Mouse (Mus musculus) MEL (cell line): ENCODE measurements around the gene Sec63. TPM values are rescaled to one million over a fixed set of nuclear protein-coding genes. Genes with fewer than 3 reads are reported as not detected.

Experiments used
- DNase-seq: peaks from one replicate; pipeline ENCODE4 v3.0.0; 2011; ENCODE audit warnings: low read depth, low spot score
- H3K27ac ChIP-seq: 2 replicates; pipeline ENCODE4 v1.5.1; 2012; ENCODE audit warnings: low read depth, mild to moderate bottlenecking, control low read depth, low read length, moderate library complexity; ENCODE audit not compliant: control insufficient read depth
- H3K27me3 ChIP-seq, 2 experiments: fragments of 150-350 bp in 1 of 2; sonication (generic) in 1 of 2; 2 replicates each; pipeline ENCODE4 v1.6.1; 2012; ENCODE audit warnings: low read length in 2 of 2, mild to moderate bottlenecking in 2 of 2, improper control_type of control experiment in 1 of 2, moderate library complexity in 1 of 2; ENCODE audit not compliant: insufficient read depth in 2 of 2, control insufficient read depth in 1 of 2
- H3K36me3 ChIP-seq, 2 experiments: 2 replicates each; pipeline ENCODE4 v1.6.1; 2012 to 2014; ENCODE audit warnings: low read length in 2 of 2, improper control_type of control experiment in 1 of 2, inconsistent platforms in 1 of 2, mild to moderate bottlenecking in 1 of 2; ENCODE audit not compliant: insufficient read depth in 2 of 2, control insufficient read depth in 1 of 2
- H3K4me1 ChIP-seq, 2 experiments: fragments of 150-350 bp in 1 of 2; sonication (generic) in 1 of 2; 2 replicates each; pipeline ENCODE4 v1.6.1; 2012; ENCODE audit warnings: low read length in 2 of 2, improper control_type of control experiment in 1 of 2, mild to moderate bottlenecking in 1 of 2; ENCODE audit not compliant: insufficient read depth in 2 of 2, control insufficient read depth in 1 of 2
- H3K4me3 ChIP-seq, 2 experiments: fragments of 150-350 bp in 1 of 2; sonication (generic) in 1 of 2; 2 replicates each; pipeline ENCODE4 v1.5.1; 2012; ENCODE audit warnings: low read depth in 2 of 2, low read length in 2 of 2, mild to moderate bottlenecking in 2 of 2, moderate library complexity in 2 of 2, control low read depth in 1 of 2, improper control_type of control experiment in 1 of 2; ENCODE audit not compliant: control insufficient read depth in 1 of 2, insufficient read depth in 1 of 2
- H3K79me2 ChIP-seq: 2 replicates; pipeline ENCODE4 v1.6.1; 2012; ENCODE audit warnings: mild to moderate bottlenecking, low read length, moderate library complexity; ENCODE audit not compliant: control insufficient read depth, poor library complexity, insufficient read depth
- H3K9ac ChIP-seq: 2 replicates; pipeline ENCODE4 v1.6.1; 2012; ENCODE audit warnings: low read depth, mild to moderate bottlenecking, control low read depth, low read length, moderate library complexity; ENCODE audit not compliant: control insufficient read depth, poor library complexity, severe bottlenecking
- H3K9me3 ChIP-seq: fragments of 150-350 bp; sonication (generic); replicated peaks from 2 replicates; pipeline ENCODE4 v1.6.1; 2012; ENCODE audit warnings: mild to moderate bottlenecking, low read length, improper control_type of control experiment, moderate library complexity; ENCODE audit not compliant: insufficient read depth
- BHLHE40 ChIP-seq: IDR thresholded peaks from 2 replicates; pipeline ENCODE4 v1.6.1; 2012; ENCODE audit warnings: low read depth, mild to moderate bottlenecking, inconsistent platforms, low read length, improper control_type of control experiment, borderline replicate concordance
- CHD2 ChIP-seq: IDR thresholded peaks from 2 replicates; pipeline ENCODE4 v1.6.1; 2011; ENCODE audit warnings: low read length, improper control_type of control experiment
- E2F4 ChIP-seq: IDR thresholded peaks from 2 replicates; pipeline ENCODE4 v1.6.1; 2011; ENCODE audit warnings: low read depth, low read length, improper control_type of control experiment, borderline replicate concordance
- ELF1 ChIP-seq: IDR thresholded peaks from 2 replicates; pipeline ENCODE4 v1.6.1; 2014; ENCODE audit warnings: low read depth, mild to moderate bottlenecking, inconsistent platforms, low read length, improper control_type of control experiment, moderate library complexity
- EP300 ChIP-seq, 2 experiments: IDR thresholded peaks; 2 replicates each; pipeline ENCODE4 v1.6.1; 2011; ENCODE audit warnings: improper control_type of control experiment in 2 of 2, low read length in 2 of 2, low read depth in 1 of 2, mild to moderate bottlenecking in 1 of 2
- GATA1 ChIP-seq: IDR thresholded peaks from 2 replicates; pipeline ENCODE4 v1.6.1; 2011; ENCODE audit warnings: low read depth, low read length, improper control_type of control experiment
- HCFC1 ChIP-seq: IDR thresholded peaks from 2 replicates; pipeline ENCODE4 v1.6.1; 2012; ENCODE audit warnings: low read depth, mild to moderate bottlenecking, inconsistent platforms, low read length, improper control_type of control experiment, moderate library complexity
- JUND ChIP-seq: IDR thresholded peaks from 2 replicates; pipeline ENCODE4 v1.6.1; 2011; ENCODE audit warnings: low read depth, mild to moderate bottlenecking, improper control_type of control experiment, low read length
- MAFK ChIP-seq: IDR thresholded peaks from 2 replicates; pipeline ENCODE4 v1.6.1; 2011; ENCODE audit warnings: low read depth, mild to moderate bottlenecking, low read length, improper control_type of control experiment, borderline replicate concordance
- MAZ ChIP-seq: IDR thresholded peaks from 2 replicates; pipeline ENCODE4 v1.6.1; 2012; ENCODE audit warnings: low read depth, mild to moderate bottlenecking, inconsistent platforms, low read length, improper control_type of control experiment
- MYC ChIP-seq: IDR thresholded peaks from 2 replicates; pipeline ENCODE4 v1.6.1; 2011; ENCODE audit warnings: low read depth, mild to moderate bottlenecking, low read length, improper control_type of control experiment, moderate library complexity
- NELFE ChIP-seq: IDR thresholded peaks from 2 replicates; pipeline ENCODE4 v1.6.1; 2011; ENCODE audit warnings: low read depth, low read length, improper control_type of control experiment
- NRF1 ChIP-seq: IDR thresholded peaks from 2 replicates; pipeline ENCODE4 v1.6.1; 2014; ENCODE audit warnings: low read depth, mild to moderate bottlenecking, inconsistent platforms, low read length, improper control_type of control experiment, moderate library complexity; ENCODE audit not compliant: poor library complexity, insufficient read depth, severe bottlenecking
- POLR2AphosphoS2 ChIP-seq: IDR thresholded peaks from 2 replicates; pipeline ENCODE4 v1.6.1; 2011; ENCODE audit warnings: low read length, improper control_type of control experiment
- POLR2AphosphoS5 ChIP-seq: IDR thresholded peaks from 2 replicates; pipeline ENCODE4 v1.6.1; 2012; ENCODE audit warnings: low read depth, borderline replicate concordance, mild to moderate bottlenecking, inconsistent platforms, low read length, moderate library complexity, mixed read lengths
- SMC3 ChIP-seq: IDR thresholded peaks from 2 replicates; pipeline ENCODE4 v1.6.1; 2011; ENCODE audit warnings: low read depth, low read length, improper control_type of control experiment
- TAL1 ChIP-seq: IDR thresholded peaks from 2 replicates; pipeline ENCODE4 v1.6.1; 2012; ENCODE audit warnings: mild to moderate bottlenecking, inconsistent platforms, low read length, moderate library complexity, mixed read lengths
- TBP ChIP-seq: IDR thresholded peaks from 2 replicates; pipeline ENCODE4 v1.8.0; 2011; ENCODE audit warnings: low read depth, low read length, improper control_type of control experiment
- USF1 ChIP-seq: IDR thresholded peaks from 2 replicates; pipeline ENCODE4 v1.6.1; 2014; ENCODE audit warnings: low read depth, mild to moderate bottlenecking, inconsistent platforms, low read length, improper control_type of control experiment, moderate library complexity
- ZC3H11A ChIP-seq: IDR thresholded peaks from 2 replicates; pipeline ENCODE4 v1.6.1; 2012; ENCODE audit warnings: low read depth, mild to moderate bottlenecking, inconsistent platforms, low read length, improper control_type of control experiment
- ZKSCAN1 ChIP-seq: IDR thresholded peaks from 2 replicates; pipeline ENCODE4 v1.6.1; 2012; ENCODE audit warnings: low read depth, mild to moderate bottlenecking, inconsistent platforms, low read length, improper control_type of control experiment, moderate library complexity
- ZNF384 ChIP-seq: IDR thresholded peaks from 2 replicates; pipeline ENCODE4 v1.6.1; 2012; ENCODE audit warnings: low read depth, mild to moderate bottlenecking, inconsistent platforms, low read length, improper control_type of control experiment
- polyA plus RNA-seq, 2 experiments: library from polyadenylated mRNA; stranded (reverse) in 1 of 2; unstranded in 1 of 2; fragments of >175 nt in 1 of 2; fragments of >200 nt in 1 of 2; gene quantifications; 2 replicates each; pipeline versions ENCODE4 v1.2.1 to v1.2.4; 2012; ENCODE audit warnings: low replicate concordance in 2 of 2, low read depth in 1 of 2; ENCODE audit not compliant: insufficient read length in 2 of 2, insufficient read depth in 1 of 2, missing spikeins in 1 of 2
- total RNA-seq: library from RNA; depleted of rRNA; stranded (reverse); fragments of 300-350 nt; gene quantifications from 2 replicates; pipeline ENCODE4 v1.2.3, GENCODE M21; 2012

Gene Sec63
- total and polyA plus RNA-seq, 3 experiments, result 16.1 to 119 (median 41.8) TPM

DNA sequence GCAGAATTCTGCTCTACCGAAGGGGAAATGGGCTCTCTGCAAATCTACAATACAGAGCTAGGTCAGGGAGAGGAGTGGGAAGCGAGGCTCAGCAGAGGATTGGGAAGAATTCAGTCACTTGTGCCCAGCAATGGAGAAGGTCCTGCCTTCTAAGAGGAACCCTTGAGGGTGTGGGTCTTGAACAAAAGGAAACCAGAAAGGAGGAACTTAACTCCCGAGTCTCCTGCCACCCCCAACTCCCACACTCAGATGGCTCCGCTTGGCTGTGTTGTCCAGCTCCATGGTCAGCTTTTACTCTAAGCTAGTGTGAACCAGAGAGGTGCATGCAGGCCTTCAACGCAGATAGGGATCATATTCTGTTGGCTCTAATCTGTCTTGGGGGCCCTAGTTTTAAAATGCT, 114.9 kb downstream of the Sec63 start:
- H3K4me3 ChIP-seq, result no peak overlapping the region
- H3K27me3 ChIP-seq, result 0 out of 4 replicates have a peak, but pooled peaks cover 0 to 1% of the 10 kb centered on the region in 2 experiments
- no peak for DNase-seq
- H3K27ac ChIP-seq, result no peak overlapping the region
- no peaks in the 10 kb centered on the region for H3K36me3 ChIP-seq
- H3K4me1 ChIP-seq, result no peaks in the 10 kb centered on the region
- no peaks in the 10 kb centered on the region for H3K9me3 ChIP-seq
- no peak overlapping the region for H3K9ac ChIP-seq
- TF ChIP-seq MAZ (no peak), TBP (0 out of 2 replicates have a peak, but pooled peaks have one; percentile 25), MYC (no peak), USF1 (no peak), E2F4 (no peak), CHD2 (no peak)
- no peaks in the 10 kb centered on the region for H3K79me2 ChIP-seq

DNA sequence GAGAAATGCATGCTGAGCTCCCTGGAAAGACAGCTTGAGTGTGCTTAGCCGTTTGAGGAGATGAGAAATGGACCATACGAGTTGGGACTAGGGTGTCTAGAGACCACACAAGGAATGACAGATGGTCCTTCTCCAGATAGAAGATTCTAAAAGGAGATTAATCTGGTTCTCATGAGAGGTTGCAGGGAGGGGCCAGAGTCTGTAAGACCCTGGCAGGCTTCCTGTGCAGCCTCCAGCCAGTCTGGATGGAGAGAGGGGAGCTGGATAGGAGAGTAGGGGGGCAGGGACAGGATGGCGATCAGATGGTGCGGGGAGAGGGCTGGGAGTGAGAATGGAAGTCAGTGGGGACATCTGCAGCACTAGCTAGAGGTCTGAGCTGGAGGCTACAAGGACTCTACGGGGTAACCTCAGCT, 118.0 kb downstream of the Sec63 start:
- H3K9me3 ChIP-seq, result no peaks in the 10 kb centered on the region
- no peak overlapping the region for H3K9ac ChIP-seq
- no peak overlapping the region for H3K27ac ChIP-seq
- no peaks in the 10 kb centered on the region for H3K4me1 ChIP-seq
- H3K36me3 ChIP-seq, result no peaks in the 10 kb centered on the region
- H3K27me3 ChIP-seq, result peaks cover 0 to 3% of the 10 kb centered on the region in 2 experiments; a peak in 2 of 4 replicates
- H3K4me3 ChIP-seq, result no peak overlapping the region
- no peak for DNase-seq
- TF ChIP-seq NELFE (no peak), ZKSCAN1 (no peak), SMC3 (no peak), ZC3H11A (no peak), EP300 (IDR thresholded peaks at IDR 0.05; ENCODE audit: low read depth in 1 of 2, low read length in 2 of 2) (no peak), MAFK (no peak), ZNF384 (no peak), POLR2AphosphoS2 (no peak), NRF1 (no peak), BHLHE40 (no peak), TAL1 (no peak)
- no peaks in the 10 kb centered on the region for H3K79me2 ChIP-seq

DNA sequence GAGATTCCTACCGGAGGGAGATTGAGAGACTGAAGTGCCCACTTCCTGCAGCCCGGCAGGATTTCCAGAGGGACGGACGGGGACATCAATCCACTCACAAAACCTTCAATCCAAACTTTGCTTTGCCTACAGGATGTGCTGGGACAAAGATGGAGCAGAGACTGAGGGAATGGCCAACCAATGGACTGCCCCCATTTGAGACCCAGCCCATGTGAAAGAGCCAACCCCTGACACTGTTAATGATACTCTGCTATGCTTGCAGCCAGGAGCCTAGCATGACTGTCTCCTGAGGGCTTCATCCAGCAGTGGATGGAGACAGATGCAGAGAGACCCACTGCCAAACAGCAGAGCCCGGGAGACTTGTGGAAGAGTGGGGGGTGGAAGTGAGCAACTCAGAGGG, 118.4 kb downstream of the Sec63 start:
- Histone ChIP-seq H3K9me3 (no peaks in the 10 kb centered on the region), H3K79me2 (no peaks in the 10 kb centered on the region), H3K4me1 (no peaks in the 10 kb centered on the region), H3K27me3 (peaks cover 0 to 5% of the 10 kb centered on the region in 2 experiments; a peak in 3 of 4 replicates)
- no peak for DNase-seq
- no peak for TF ChIP-seq JUND
- no peak for TF ChIP-seq ZNF384
- TF ChIP-seq SMC3, result no peak
- TF ChIP-seq HCFC1, result no peak
- TF ChIP-seq GATA1, result no peak
- no peak for TF ChIP-seq MYC
- no peak for TF ChIP-seq ZC3H11A
- TF ChIP-seq POLR2AphosphoS5, result no peak
- TF ChIP-seq TAL1, result no peak
- no peak for TF ChIP-seq ELF1
- TF ChIP-seq, all 39 proteins: peak for 0
- H3K4me3 ChIP-seq, result no peak overlapping the region
- no peak overlapping the region for H3K9ac ChIP-seq
- no peak overlapping the region for H3K27ac ChIP-seq
- no peaks in the 10 kb centered on the region for H3K36me3 ChIP-seq
